Mouse (Mus musculus) erythroblast, embryonic 14.5 days (primary cell): ENCODE measurements around the gene Hs6st1. TPM values are rescaled to one million over a fixed set of nuclear protein-coding genes. Genes with fewer than 3 reads are reported as not detected.

ENCODE experiments used
- H3K27me3 ChIP-seq: 2 replicates; pipeline ENCODE4 v1.6.1; 2012; ENCODE audit warnings: inconsistent platforms; ENCODE audit not compliant: control insufficient read depth
- H3K36me3 ChIP-seq: 2 replicates; pipeline ENCODE4 v1.6.1; 2012; ENCODE audit warnings: mild to moderate bottlenecking, inconsistent platforms; ENCODE audit not compliant: control insufficient read depth
- H3K4me1 ChIP-seq: 2 replicates; pipeline ENCODE4 v1.6.1; 2012; ENCODE audit warnings: inconsistent platforms; ENCODE audit not compliant: control insufficient read depth
- H3K4me3 ChIP-seq: replicated peaks from 2 replicates; pipeline ENCODE3; 2012; ENCODE audit warnings: moderate library complexity, mild to moderate bottlenecking, inconsistent platforms
- H3K9me3 ChIP-seq: 2 replicates; pipeline ENCODE4 v1.6.1; 2012; ENCODE audit warnings: low read length, inconsistent platforms, mixed read lengths; ENCODE audit not compliant: control insufficient read depth
- GATA1 ChIP-seq: IDR thresholded peaks from 2 replicates; pipeline ENCODE4 v1.6.1; 2012; ENCODE audit warnings: low read length, inconsistent platforms, mixed read lengths
- TAL1 ChIP-seq: IDR thresholded peaks from 3 replicates; pipeline ENCODE4 v1.6.1; 2012; ENCODE audit warnings: low read length, inconsistent platforms, mixed read lengths
- polyA plus RNA-seq: library from polyadenylated mRNA; stranded (reverse); fragments of >175 nt; gene quantifications from 2 replicates; pipeline ENCODE4 v1.2.3, GENCODE M21; 2012

The Hs6st1 gene
- polyA plus RNA-seq, 1 experiment: 20.5 TPM

DNA sequence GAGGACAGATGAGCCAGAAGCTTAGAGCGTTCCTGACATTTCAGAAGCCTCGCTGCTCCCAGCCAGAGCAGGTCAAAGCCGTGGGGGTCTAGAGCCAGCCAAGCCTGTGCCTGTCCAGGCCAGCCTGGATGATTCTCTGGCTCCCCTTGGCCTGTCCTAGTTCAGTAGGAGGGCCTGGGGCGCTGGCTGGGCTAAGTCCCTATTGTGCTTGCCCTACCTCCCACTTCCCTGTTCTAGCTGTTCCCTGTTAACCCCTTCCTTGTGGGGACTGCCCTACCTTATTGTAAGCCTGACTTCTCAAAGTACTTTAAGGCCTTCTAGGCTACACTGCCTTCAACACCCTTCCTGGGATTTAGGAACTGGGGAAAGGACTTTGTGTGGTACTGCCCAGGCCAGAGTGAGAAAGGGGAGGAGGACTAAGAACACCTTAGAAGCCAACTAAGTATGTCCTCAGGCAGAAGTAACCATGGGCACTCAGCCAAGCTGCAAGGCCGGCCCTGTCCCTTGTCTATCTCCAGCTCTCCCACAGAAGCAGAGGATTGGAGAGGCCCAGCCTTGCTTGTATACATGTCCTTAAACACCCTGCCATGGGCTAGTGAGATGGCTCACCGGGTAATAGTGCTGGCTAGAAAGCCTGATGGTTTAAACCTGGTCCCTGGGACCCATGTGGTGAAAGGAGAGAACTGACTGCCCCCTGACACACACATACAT lies 22.0 kb downstream of the Hs6st1 start:
- peaks cover 100% of the 10 kb centered on the region for H3K36me3 ChIP-seq
- H3K4me3 ChIP-seq: peak overlapping the region; percentile 55
- no peaks in the 10 kb centered on the region for H3K27me3 ChIP-seq
- H3K9me3 ChIP-seq: no peaks in the 10 kb centered on the region
- no peak for TF ChIP-seq GATA1
- peaks cover 97% of the 10 kb centered on the region for H3K4me1 ChIP-seq

DNA sequence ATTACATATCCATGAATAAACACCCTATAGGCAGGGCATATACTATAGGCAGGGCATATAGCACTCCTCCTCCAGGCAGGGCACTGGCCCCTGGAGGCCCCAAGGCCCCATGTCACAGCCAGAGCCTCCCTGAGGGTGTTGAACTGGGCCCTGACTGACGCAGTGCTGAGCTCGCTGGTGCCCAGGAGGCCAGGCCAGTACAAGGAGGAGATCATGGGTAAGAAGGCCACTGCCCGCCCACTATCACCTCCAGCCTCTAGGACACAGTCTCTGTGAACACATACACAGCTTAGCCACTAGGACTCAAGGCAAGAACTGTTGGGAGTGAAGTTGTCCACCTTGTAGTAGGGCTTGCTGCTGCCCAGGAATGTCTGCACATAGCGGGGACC lies 22.5 kb downstream of the Hs6st1 start:
- peak overlapping the region; percentile 55 for H3K4me3 ChIP-seq
- no peaks in the 10 kb centered on the region for H3K27me3 ChIP-seq
- peaks cover 100% of the 10 kb centered on the region for H3K36me3 ChIP-seq
- peaks cover 97% of the 10 kb centered on the region for H3K4me1 ChIP-seq
- H3K9me3 ChIP-seq: no peaks in the 10 kb centered on the region
- TF ChIP-seq GATA1 (no peak), TAL1 (no peak)

DNA sequence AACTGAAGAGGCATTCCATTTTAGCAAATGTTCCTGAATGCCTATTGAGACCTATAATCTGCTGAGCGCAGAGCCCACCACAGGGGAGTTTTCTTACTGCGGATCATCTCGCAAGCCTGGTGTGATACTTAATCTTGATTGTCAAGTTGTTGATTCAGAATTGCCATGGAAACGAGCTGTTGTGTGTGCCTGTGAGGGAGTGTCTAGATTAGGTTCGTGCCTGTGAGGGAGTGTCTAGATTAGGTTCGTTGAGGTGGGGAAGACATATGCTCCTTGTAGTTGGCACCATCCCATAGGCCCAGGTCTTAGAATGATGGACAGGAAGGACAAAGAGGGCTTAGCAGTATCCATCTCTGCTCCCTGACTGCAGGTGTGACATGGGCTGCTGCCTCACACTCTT lies 23.0 kb downstream of the Hs6st1 start:
- Histone ChIP-seq H3K36me3 (peaks cover 100% of the 10 kb centered on the region), H3K27me3 (no peaks in the 10 kb centered on the region), H3K9me3 (no peaks in the 10 kb centered on the region), H3K4me3 (peak overlapping the region; percentile 55), H3K4me1 (peaks cover 99% of the 10 kb centered on the region)
- peak; percentile 99 for TF ChIP-seq TAL1
- peak; percentile 100 for TF ChIP-seq GATA1

DNA sequence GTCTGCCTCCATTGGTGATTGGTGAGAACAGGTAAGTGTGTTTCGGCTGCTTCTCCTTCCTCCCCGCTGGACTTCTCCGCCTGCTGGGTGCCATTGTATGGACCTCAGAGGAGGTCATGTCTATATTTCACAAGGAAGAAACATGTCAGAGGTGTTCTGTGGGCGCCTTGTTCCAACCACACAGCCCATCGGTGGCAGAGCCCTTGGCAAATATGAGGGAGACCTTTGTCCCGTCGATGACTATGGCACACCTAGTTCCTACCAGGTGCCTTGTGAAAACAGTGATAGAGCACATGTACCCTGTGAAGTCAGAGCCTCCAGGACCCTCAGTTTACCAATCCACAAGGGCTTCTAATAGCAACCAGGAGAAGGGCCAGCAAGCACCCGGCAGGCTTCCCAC lies 25.5 kb downstream of the Hs6st1 start:
- Histone ChIP-seq H3K36me3 (peaks cover 100% of the 10 kb centered on the region), H3K9me3 (no peaks in the 10 kb centered on the region), H3K27me3 (no peaks in the 10 kb centered on the region), H3K4me3 (no peak overlapping the region), H3K4me1 (peaks cover 99% of the 10 kb centered on the region)
- TF ChIP-seq GATA1 (no peak), TAL1 (no peak)

DNA sequence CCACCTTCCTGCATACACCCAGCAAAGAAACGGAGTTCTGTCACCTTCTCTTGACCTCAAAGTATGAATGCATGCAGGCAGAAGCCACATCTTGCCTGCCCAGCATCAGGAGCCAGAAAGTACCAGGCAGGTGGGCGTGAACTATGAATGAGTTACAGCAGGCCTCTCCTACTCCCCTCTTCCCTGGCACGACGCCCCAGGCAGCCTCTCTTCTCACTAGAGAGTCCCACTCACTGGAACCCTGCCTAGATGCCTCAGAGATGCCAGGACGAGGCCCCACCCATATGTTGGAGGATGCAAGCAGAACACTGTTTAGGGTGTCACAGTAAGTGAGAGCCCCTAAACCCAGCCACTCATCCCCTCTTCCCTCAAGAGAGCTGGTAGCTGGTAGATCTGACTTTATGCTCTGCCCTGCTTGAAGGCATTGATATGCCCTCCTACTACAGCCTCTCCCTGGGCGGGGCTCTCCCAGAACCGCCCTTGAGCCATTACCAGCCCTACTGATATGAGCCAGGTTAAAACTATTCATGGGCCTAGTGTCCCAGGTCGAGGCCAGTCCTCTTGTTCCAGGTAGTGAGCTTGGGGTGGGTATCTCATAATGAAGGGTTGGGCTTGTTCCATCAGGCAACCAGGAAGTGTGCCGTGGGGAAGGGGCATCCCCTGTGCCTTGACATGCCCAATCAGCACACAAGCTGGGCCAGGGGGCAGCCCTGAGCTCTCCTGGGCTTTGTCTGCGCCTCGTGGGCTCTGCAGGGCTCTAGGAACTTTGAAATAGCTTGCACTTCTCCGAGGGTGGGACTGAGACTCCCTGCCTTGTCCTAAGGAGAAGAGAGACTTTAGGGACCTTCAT lies 27.4 kb downstream of the Hs6st1 start:
- Histone ChIP-seq H3K36me3 (peaks cover 100% of the 10 kb centered on the region), H3K9me3 (no peaks in the 10 kb centered on the region), H3K4me3 (peak overlapping the region; percentile 49), H3K4me1 (peaks cover 99% of the 10 kb centered on the region), H3K27me3 (no peaks in the 10 kb centered on the region)
- TF ChIP-seq TAL1 (no peak), GATA1 (peak; percentile 57; the same call in 1 of the 2 replicates)

DNA sequence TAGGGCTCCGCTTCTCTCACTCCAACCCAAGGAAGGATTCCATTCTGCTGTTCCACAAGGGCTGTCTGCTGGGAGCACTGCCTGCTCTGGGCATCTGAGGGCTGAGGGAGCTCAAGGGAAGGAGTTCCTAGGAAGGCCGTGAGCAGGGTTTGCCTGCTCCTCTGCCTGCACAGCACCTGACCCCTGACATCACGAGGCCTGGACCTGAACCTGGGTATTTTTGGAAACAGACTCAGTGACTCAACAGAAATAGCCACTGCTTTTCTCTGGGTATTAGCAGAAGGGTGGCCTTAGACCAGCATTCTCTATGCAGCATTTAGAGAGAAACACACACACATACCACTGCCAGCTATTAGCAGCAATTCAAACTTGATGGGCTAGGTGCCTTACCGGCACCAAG lies 30.2 kb downstream of the Hs6st1 start:
- Histone ChIP-seq H3K9me3 (no peaks in the 10 kb centered on the region; the same call in 1 of the 2 replicates), H3K4me1 (peaks cover 90% of the 10 kb centered on the region), H3K4me3 (no peak overlapping the region), H3K27me3 (no peaks in the 10 kb centered on the region), H3K36me3 (peaks cover 100% of the 10 kb centered on the region)
- TF ChIP-seq TAL1 (no peak), GATA1 (no peak)

DNA sequence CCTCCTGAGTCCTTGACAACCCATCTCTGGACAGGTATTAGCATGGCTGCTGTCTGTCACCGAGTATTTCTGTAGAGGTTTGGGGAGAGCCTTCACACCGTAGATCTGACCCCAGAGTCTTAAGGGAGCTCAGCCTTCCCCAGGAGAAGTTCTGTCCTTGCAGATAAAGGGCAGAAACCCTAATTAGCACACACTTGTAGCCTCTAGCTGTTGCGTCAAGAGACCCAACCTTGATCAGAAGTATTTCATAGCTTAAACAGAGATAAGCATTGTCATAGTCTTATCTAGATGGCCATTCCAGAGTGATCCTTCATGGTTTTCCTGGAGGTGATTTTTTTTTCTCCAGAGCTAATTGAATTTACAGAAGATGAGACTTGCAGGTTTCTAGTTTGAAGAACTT lies 32.2 kb downstream of the Hs6st1 start:
- H3K4me3 ChIP-seq: no peak overlapping the region
- no peak for TF ChIP-seq TAL1
- no peaks in the 10 kb centered on the region for H3K27me3 ChIP-seq
- no peaks in the 10 kb centered on the region; the same call in 1 of the 2 replicates for H3K9me3 ChIP-seq
- peaks cover 100% of the 10 kb centered on the region for H3K36me3 ChIP-seq
- peaks cover 82% of the 10 kb centered on the region for H3K4me1 ChIP-seq

DNA sequence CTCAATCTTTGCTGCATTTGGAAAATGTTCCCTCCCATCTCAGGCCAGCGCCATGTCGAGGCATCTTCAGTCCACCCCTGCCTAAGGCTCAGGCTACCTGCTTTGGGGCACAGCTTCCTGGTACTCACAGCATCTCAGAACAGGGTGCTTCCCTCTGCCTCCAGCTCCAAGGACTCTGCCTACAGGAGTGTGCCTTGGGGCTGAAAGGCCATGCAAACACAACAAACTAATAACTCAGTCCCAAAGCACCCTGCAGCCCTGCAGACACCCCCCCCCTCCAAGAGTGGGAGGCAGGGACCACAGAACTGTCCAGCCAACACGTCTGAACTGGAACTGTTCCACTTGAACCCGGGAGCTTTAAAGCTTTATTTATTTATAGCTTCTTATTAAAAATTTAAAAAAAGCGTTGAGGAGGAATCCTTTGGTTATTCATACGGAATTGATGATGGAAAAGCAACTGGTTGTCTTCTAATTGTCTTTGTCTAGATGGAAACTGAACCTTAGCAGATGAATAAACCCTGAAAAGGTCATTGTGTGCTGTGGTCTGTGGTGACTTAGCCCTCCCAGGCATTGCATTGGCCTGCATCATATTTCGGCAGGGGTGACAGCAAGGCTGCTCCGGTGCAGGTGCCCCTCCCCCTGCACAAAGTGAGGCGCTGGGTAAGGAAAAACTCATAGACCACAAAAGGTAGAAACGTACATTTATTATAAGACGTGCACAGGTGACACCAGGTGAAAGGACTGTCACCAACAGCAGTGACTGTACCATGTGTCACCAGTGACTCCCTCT lies 37.9 kb downstream of the Hs6st1 start:
- peaks cover 33% of the 10 kb centered on the region for H3K4me1 ChIP-seq
- no peak for TF ChIP-seq GATA1
- no peak for TF ChIP-seq TAL1
- H3K9me3 ChIP-seq: peaks cover 3% of the 10 kb centered on the region; the same call in 1 of the 2 replicates
- peaks cover 68% of the 10 kb centered on the region for H3K36me3 ChIP-seq
- H3K27me3 ChIP-seq: no peaks in the 10 kb centered on the region
- no peak overlapping the region for H3K4me3 ChIP-seq

DNA sequence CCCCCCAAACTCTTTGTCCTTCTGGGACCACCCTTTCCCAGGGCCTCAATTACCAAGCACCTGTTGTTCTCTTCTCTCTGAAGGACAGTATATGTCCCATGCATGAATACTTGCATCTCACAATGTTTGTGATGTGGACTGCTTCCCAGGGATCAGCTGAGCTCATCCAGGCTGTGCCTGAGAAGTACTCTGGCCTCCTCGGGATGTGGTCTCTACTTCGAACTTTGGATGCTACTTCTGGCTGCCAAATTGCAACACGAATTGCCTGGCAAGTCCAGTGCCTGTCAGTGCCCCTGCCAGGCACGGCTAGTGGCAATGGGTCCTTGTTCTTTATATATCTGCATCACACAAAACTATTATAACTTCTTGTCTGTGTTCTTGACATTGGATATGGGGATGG lies 41.8 kb downstream of the Hs6st1 start:
- Histone ChIP-seq H3K36me3 (peaks cover 29% of the 10 kb centered on the region), H3K4me3 (no peak overlapping the region), H3K9me3 (peaks cover 3% of the 10 kb centered on the region; the same call in 1 of the 2 replicates), H3K27me3 (peaks cover 29% of the 10 kb centered on the region), H3K4me1 (peaks cover 11% of the 10 kb centered on the region)
- TF ChIP-seq GATA1: no peak
- no peak for TF ChIP-seq TAL1
